Mouse (Mus musculus): ENCODE data around the gene Tfr2.

DNA sequence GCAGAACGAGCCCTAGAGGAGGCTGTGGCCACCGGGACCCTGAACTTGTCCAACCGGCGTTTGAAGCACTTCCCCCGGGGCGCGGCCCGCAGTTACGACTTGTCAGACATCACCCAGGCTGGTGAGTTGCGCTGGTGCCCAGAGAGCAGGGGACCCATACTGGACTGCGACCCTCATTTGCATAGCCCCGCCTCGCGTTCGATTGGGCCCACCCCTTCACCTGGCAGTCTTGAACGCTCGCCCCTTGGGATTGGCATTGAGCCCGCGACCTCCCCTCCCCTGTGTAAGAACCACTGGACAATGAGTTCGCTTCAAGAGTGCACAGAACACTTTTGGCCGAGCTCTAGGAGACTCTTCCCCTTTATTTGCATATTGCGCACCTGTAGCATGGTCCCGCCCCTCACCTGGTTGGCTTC lies 59.7 kb downstream of the Tfr2 start:
- TF ChIP-seq CTCF (IDR thresholded peaks at IDR 0.05; ENCODE audit: low read depth, low read length) (no peak), POLR2AphosphoS5 (IDR thresholded peaks at IDR 0.05; ENCODE audit: insufficient replicate concordance, low read depth, low read length) (no peak), TAL1 (conservative IDR thresholded peaks at IDR 0.05; ENCODE audit: low read depth, low read length) (no peak), GATA2 (IDR thresholded peaks at IDR 0.05; ENCODE audit: borderline replicate concordance, low read depth, low read length) (no peak), GATA1 (IDR thresholded peaks at IDR 0.05; ENCODE audit: borderline replicate concordance, low read length) (no peak)
